Mouse (Mus musculus) ES-E14 (cell line): ENCODE measurements around the gene Phactr4. TPM values are rescaled to one million over a fixed set of nuclear protein-coding genes. Genes with fewer than 3 reads are reported as not detected.
A peak's percentile ranks its signal among the peaks of the same experiment; 100 is the strongest.

Source experiments
- DNase-seq: peaks from one replicate; pipeline ENCODE4 v3.0.0-alpha.2; 2013; ENCODE audit warnings: low read depth, low spot score
- H3K27ac ChIP-seq: 2 replicates; pipeline ENCODE4 v1.5.1; 2012; ENCODE audit warnings: low read depth, mild to moderate bottlenecking, low read length, moderate library complexity, mixed read lengths; ENCODE audit not compliant: poor library complexity, insufficient read depth, severe bottlenecking
- H3K36me3 ChIP-seq: 2 replicates; pipeline ENCODE4 v1.6.1; 2012; ENCODE audit warnings: mild to moderate bottlenecking, low read length, moderate library complexity, mixed read lengths; ENCODE audit not compliant: control insufficient read depth, poor library complexity, insufficient read depth, severe bottlenecking
- H3K4me1 ChIP-seq, 2 experiments: fragments of 150-350 bp in 1 of 2; sonication (generic) in 1 of 2; 2 replicates each; pipeline ENCODE4 v1.6.1; 2012; ENCODE audit warnings: low read length in 2 of 2, mild to moderate bottlenecking in 1 of 2, mixed read lengths in 1 of 2; ENCODE audit not compliant: control insufficient read depth in 2 of 2, insufficient read depth in 2 of 2, poor library complexity in 1 of 2
- H3K4me3 ChIP-seq, 2 experiments: fragments of 150-350 bp in 1 of 2; sonication (generic) in 1 of 2; 2 replicates each; pipeline ENCODE4 v1.5.1; 2012; ENCODE audit warnings: low read length in 2 of 2, low read depth in 1 of 2, mild to moderate bottlenecking in 1 of 2, mixed read lengths in 1 of 2; ENCODE audit not compliant: insufficient read depth in 1 of 2, poor library complexity in 1 of 2, severe bottlenecking in 1 of 2
- H3K9ac ChIP-seq: 2 replicates; pipeline ENCODE4 v1.6.1; 2012; ENCODE audit warnings: low read depth, mild to moderate bottlenecking, low read length, mixed read lengths; ENCODE audit not compliant: poor library complexity, insufficient read depth, severe bottlenecking
- H3K9me3 ChIP-seq: fragments of 150-350 bp; sonication (generic); 2 replicates; pipeline ENCODE4 v1.6.1; 2012; ENCODE audit warnings: low read depth, mild to moderate bottlenecking, low read length; ENCODE audit not compliant: control insufficient read depth, insufficient read depth
- CHD2 ChIP-seq: IDR thresholded peaks from 2 replicates; pipeline ENCODE4 v1.6.1; 2014; ENCODE audit warnings: mild to moderate bottlenecking, low read depth, low read length, inconsistent platforms
- HCFC1 ChIP-seq: IDR thresholded peaks from 2 replicates; pipeline ENCODE4 v1.6.1; 2012; ENCODE audit warnings: low read length, inconsistent platforms, borderline replicate concordance; ENCODE audit not compliant: insufficient read depth
- MAFK ChIP-seq: IDR thresholded peaks from 2 replicates; pipeline ENCODE4 v1.6.1; 2014; ENCODE audit warnings: mild to moderate bottlenecking, low read depth, low read length, inconsistent platforms; ENCODE audit not compliant: insufficient read depth
- ZC3H11A ChIP-seq: IDR thresholded peaks from 2 replicates; pipeline ENCODE4 v1.6.1; 2012; ENCODE audit warnings: low read depth, mild to moderate bottlenecking, inconsistent platforms, low read length, borderline replicate concordance
- ZNF384 ChIP-seq: IDR thresholded peaks from 2 replicates; pipeline ENCODE4 v1.6.1; 2012; ENCODE audit warnings: low read depth, low read length, inconsistent platforms
- in situ Hi-C, 2 experiments: fragments of 600-800 bp; cut with MboI; formaldehyde crosslinking; loops; one replicate each; pipeline ENCODE4 v1.15.1; 2025; ENCODE audit warnings: low sequenced_read_pairs in 2 of 2, inconsistent platforms in 1 of 2; ENCODE audit not compliant: unreplicated experiment in 2 of 2
- total RNA-seq: library from RNA; depleted of rRNA; stranded (reverse); fragments of 300-350 nt; gene quantifications from 2 replicates; pipeline ENCODE4 v1.2.3, GENCODE M21; 2012

The Phactr4 gene
- total RNA-seq, 1 experiment = 7.8 TPM

- in situ Hi-C loops = no loop called here
- Histone ChIP-seq H3K4me3 (no peak overlapping the region), H3K27ac (no peak overlapping the region), H3K9ac (no peak overlapping the region), H3K36me3 (no peaks in the 10 kb centered on the region), H3K4me1 (no peaks in the 10 kb centered on the region), H3K9me3 (no peaks in the 10 kb centered on the region)
- DNase-seq = no peak
- TF ChIP-seq HCFC1 (no peak), MAFK (0 out of 2 replicates have a peak, but pooled peaks have one; percentile 20), ZC3H11A (no peak), CHD2 (no peak)
These were observed 27.5 kb upstream of the Phactr4 start for GRCm38 (mm10) chr4:132449778-132450177.

GRCm38 (mm10) chr4:132446105-132446504 lies 23.8 kb upstream of the Phactr4 start:
- Histone ChIP-seq H3K4me3 (no peak overlapping the region), H3K4me1 (no peaks in the 10 kb centered on the region), H3K9ac (no peak overlapping the region), H3K36me3 (no peaks in the 10 kb centered on the region), H3K27ac (no peak overlapping the region), H3K9me3 (no peaks in the 10 kb centered on the region)
- no peak for DNase-seq
- TF ChIP-seq ZC3H11A (no peak), ZNF384 (no peak), MAFK (no peak), CHD2 (no peak), HCFC1 (no peak)
- in situ Hi-C loops = no loop called here

DNA sequence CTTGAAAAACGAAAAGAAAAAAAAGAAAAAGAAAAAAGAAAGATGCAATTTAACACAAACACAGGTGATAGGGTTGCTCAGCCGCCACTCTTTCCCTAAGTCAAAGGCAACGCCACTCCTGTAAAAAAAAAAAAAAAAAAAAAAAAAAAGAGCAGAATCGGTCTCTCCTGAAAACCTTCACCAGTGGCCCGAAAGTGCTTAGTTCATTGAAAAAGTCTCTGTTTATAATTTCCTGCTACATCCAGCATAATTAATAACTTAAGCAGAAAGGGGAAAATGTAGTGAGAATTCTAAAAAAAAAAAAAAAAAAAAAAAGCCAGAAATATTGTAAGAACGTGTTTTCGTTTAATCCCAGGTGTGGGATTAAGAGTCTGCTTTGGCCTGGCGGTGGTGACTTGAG lies 22.2 kb upstream of the Phactr4 start:
- no peak overlapping the region for H3K4me3 ChIP-seq
- no peaks in the 10 kb centered on the region for H3K36me3 ChIP-seq
- TF ChIP-seq ZNF384 (peak; percentile 65; the same call in 1 of the 2 replicates), ZC3H11A (no peak)
- H3K9ac ChIP-seq = no peak overlapping the region
- no peak for DNase-seq
- peaks cover 0 to 2% of the 10 kb centered on the region in 2 experiments; a peak in 1 of 4 replicates for H3K4me1 ChIP-seq
- no peaks in the 10 kb centered on the region for H3K9me3 ChIP-seq
- in situ Hi-C loops = no loop called here
- no peak overlapping the region for H3K27ac ChIP-seq

DNA sequence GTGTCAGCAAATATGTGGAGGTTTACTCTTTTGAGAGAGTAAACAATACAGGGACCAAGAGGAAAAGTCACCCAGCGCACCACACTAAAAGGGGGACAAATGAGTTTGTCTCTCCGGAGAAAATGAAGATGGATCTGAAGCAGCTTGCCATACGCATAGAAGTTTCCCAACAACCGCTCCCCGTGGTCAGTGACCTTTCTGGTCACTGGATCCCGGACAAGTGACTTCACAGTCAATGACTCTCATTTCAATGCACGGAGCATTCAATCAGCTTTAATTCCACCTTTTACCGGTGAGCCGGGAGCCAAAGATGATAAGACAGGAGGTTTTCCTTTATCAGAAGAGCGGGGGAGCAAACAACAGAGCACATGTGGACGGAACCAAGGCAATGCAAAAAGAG lies 15.6 kb upstream of the Phactr4 start:
- no peaks in the 10 kb centered on the region for H3K36me3 ChIP-seq
- TF ChIP-seq MAFK (peak; percentile 36; the same call in 1 of the 2 replicates), CHD2 (no peak)
- DNase-seq = no peak
- H3K27ac ChIP-seq = no peak overlapping the region
- in situ Hi-C loops = no loop called here
- H3K4me1 ChIP-seq = peaks cover 0 to 7% of the 10 kb centered on the region in 2 experiments; a peak in 1 of 4 replicates
- no peak overlapping the region for H3K9ac ChIP-seq
- H3K9me3 ChIP-seq = no peaks in the 10 kb centered on the region
- H3K4me3 ChIP-seq = no peak overlapping the region

GRCm38 (mm10) chr4:132432717-132433372 lies 10.6 kb upstream of the Phactr4 start:
- Histone ChIP-seq H3K9ac (no peak overlapping the region; the same call in 1 of the 2 replicates), H3K36me3 (no peaks in the 10 kb centered on the region), H3K4me1 (peaks cover 2 to 9% of the 10 kb centered on the region in 2 experiments; a peak in 1 of 4 replicates), H3K9me3 (no peaks in the 10 kb centered on the region), H3K27ac (no peak overlapping the region), H3K4me3 (peak overlapping the region; percentile 20 to 62)
- peak; percentile 46 for DNase-seq
- in situ Hi-C loops = no loop called here
- TF ChIP-seq ZNF384 (peak; percentile 99), MAFK (no peak)
